9 mouse cellular contexts compared by ENCODE assay signal in genomic region chr15:71195011-71195739, GRCm38 (mm10).
A peak's percentile ranks its signal among the peaks of the same experiment; 100 is the strongest.
DNase-seq lines count a peak whose midpoint lies in the region; ATAC-seq and TF ChIP-seq lines count a peak whose summit lies in the region.
"Had no signal": no experiment of that assay in that cellular context is flagged by ENCODE, and none has a peak within 500 bp of the region (broad histone marks: within the 10 kb centered on the region; RNA-seq: fewer than 3 reads in every experiment).

No protein-coding gene starts in this region.

- no peak overlapping the region for H3K4me3 ChIP-seq in midbrain, embryonic 14.5 days (replicated peaks; ENCODE audit: low read depth, low read length)
- no peak overlapping the region for H3K4me3 ChIP-seq in midbrain, embryonic 15.5 days
- H3K4me3 ChIP-seq in hindbrain, postnatal 0 days (ENCODE audit: low read length) = no peak overlapping the region
- H3K4me3 ChIP-seq: limb, embryonic 12.5 days had no signal

- H3K4me2 ChIP-seq in midbrain, embryonic 14.5 days (ENCODE audit: low read length) = no peak overlapping the region
- H3K4me2 ChIP-seq in midbrain, embryonic 15.5 days = no peak overlapping the region
- H3K4me2 ChIP-seq in hindbrain, postnatal 0 days (ENCODE audit: low read depth, low read length) = no peak overlapping the region
- H3K4me2 ChIP-seq: limb, embryonic 12.5 days had no signal

- peak; percentile 64 for DNase-seq in midbrain, embryonic 14.5 days
- DNase-seq in cerebellum, postnatal 25 days = peak; percentile 12 to 38
- DNase-seq in hindbrain, postnatal 0 days (ENCODE audit: low spot score) = peak; percentile 67
- peak; percentile 69 for DNase-seq in retina, postnatal 1 day
- no peak for DNase-seq in natural killer cell, adult 2 months (ENCODE audit: low spot score in 2 of 2)
- no peak for DNase-seq in liver

- H3K9me3 ChIP-seq in midbrain, embryonic 14.5 days (ENCODE audit: control insufficient read depth, low read length) = no peaks in the 10 kb centered on the region
- H3K9me3 ChIP-seq in midbrain, embryonic 15.5 days = no peaks in the 10 kb centered on the region
- H3K9me3 ChIP-seq in hindbrain, postnatal 0 days (ENCODE audit: low read length) = no peaks in the 10 kb centered on the region
- H3K9me3 ChIP-seq: limb, embryonic 12.5 days had no signal

- H3K36me3 ChIP-seq in midbrain, embryonic 14.5 days (ENCODE audit: control insufficient read depth, insufficient read depth, low read length) = no peaks in the 10 kb centered on the region
- H3K36me3 ChIP-seq in midbrain, embryonic 15.5 days (replicated peaks) = no peaks in the 10 kb centered on the region
- no peaks in the 10 kb centered on the region for H3K36me3 ChIP-seq in hindbrain, postnatal 0 days (ENCODE audit: insufficient read depth, low read length)
- H3K36me3 ChIP-seq: limb, embryonic 12.5 days had no signal

- WGBS in midbrain, embryonic 14.5 days = 53% methylated on average over 11 of the region's 11 CpGs
- WGBS in midbrain, embryonic 15.5 days = 49% methylated on average over 11 of the region's 11 CpGs
- WGBS in hindbrain, postnatal 0 days = 40% methylated on average over 11 of the region's 11 CpGs

- no peaks in the 10 kb centered on the region for H3K4me1 ChIP-seq in midbrain, embryonic 14.5 days (ENCODE audit: control insufficient read depth, insufficient read depth, low read length)
- H3K4me1 ChIP-seq in midbrain, embryonic 15.5 days = no peaks in the 10 kb centered on the region
- no peaks in the 10 kb centered on the region for H3K4me1 ChIP-seq in hindbrain, postnatal 0 days (ENCODE audit: insufficient read depth, low read length)
- H3K4me1 ChIP-seq: limb, embryonic 12.5 days had no signal

- no peak overlapping the region for H3K9ac ChIP-seq in midbrain, embryonic 14.5 days (replicated peaks; ENCODE audit: low read length)
- no peak overlapping the region for H3K9ac ChIP-seq in midbrain, embryonic 15.5 days
- no peak overlapping the region for H3K9ac ChIP-seq in hindbrain, postnatal 0 days (replicated peaks; ENCODE audit: low read length)
- H3K9ac ChIP-seq: limb, embryonic 12.5 days had no signal

- no peak for ATAC-seq in midbrain, embryonic 14.5 days (ENCODE audit: low FRiP score, low TSS enrichment)
- no peak; the same call in 1 of the 2 replicates for ATAC-seq in midbrain, embryonic 15.5 days (replicated peaks)
- peak; percentile 67; the same call in 1 of the 2 replicates for ATAC-seq in hindbrain, postnatal 0 days
- ATAC-seq in megakaryocyte progenitor cell, adult 5-6 weeks (replicated peaks; ENCODE audit: poor library complexity) = no peak

- H3K27ac ChIP-seq in midbrain, embryonic 14.5 days (replicated peaks; ENCODE audit: low read depth, low read length) = no peak overlapping the region
- no peak overlapping the region for H3K27ac ChIP-seq in midbrain, embryonic 15.5 days
- no peak overlapping the region for H3K27ac ChIP-seq in hindbrain, postnatal 0 days
- H3K27ac ChIP-seq: limb, embryonic 12.5 days had no signal

- peak; percentile 74 for TF ChIP-seq CTCF in hindbrain, postnatal 0 days (IDR thresholded peaks at IDR 0.05; ENCODE audit: low read depth)

- H3K27me3 ChIP-seq in midbrain, embryonic 14.5 days (ENCODE audit: control insufficient read depth, insufficient read depth, low read length) = no peaks in the 10 kb centered on the region
- no peaks in the 10 kb centered on the region for H3K27me3 ChIP-seq in midbrain, embryonic 15.5 days (replicated peaks)
- no peaks in the 10 kb centered on the region for H3K27me3 ChIP-seq in hindbrain, postnatal 0 days (ENCODE audit: insufficient read depth, low read length)
- H3K27me3 ChIP-seq: limb, embryonic 12.5 days had no signal

Comparison
In these comparisons a context has a peak if more than half of its experiments do, and no peak if none do; other contexts are left out.
1. DNase-seq: peak in midbrain, embryonic 14.5 days (single experiment), cerebellum, postnatal 25 days (2 of 2), hindbrain, postnatal 0 days (single experiment) and retina, postnatal 1 day (single experiment); none in natural killer cell, adult 2 months (0 of 2) and liver (single experiment).